Mouse (Mus musculus): ENCODE measurements around the gene Mlf2.

The Mlf2 gene

DNA sequence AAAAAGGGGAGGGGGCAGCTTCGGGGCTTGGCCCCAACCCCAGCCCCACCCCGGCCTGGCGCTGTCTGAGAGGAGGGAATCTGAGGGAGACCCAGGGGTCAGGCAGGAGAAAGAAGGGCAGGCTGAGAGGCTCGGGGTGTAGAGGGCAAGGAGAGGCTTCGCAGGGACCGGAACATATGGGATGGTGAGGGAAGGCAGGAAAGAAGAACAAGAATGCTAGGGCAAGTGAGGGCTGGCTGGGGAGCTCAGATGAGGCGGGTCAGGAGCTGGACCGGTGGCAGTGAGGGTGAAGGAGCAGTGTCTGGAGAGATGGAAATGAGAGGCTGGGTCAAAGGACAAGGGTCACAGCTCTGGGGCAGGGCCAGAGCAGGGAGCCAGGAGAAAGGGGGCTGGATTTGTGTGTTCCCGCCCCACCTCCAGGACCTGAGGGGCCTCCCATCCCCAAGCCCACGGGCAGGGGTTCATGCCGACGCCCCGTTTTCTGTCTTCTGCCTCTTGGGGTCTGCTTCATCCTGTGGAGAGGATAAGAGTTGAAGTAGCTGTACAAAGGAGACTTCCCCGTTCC is 17.4 kb upstream of the Mlf2 start:
- no peak for DNase-seq

DNA sequence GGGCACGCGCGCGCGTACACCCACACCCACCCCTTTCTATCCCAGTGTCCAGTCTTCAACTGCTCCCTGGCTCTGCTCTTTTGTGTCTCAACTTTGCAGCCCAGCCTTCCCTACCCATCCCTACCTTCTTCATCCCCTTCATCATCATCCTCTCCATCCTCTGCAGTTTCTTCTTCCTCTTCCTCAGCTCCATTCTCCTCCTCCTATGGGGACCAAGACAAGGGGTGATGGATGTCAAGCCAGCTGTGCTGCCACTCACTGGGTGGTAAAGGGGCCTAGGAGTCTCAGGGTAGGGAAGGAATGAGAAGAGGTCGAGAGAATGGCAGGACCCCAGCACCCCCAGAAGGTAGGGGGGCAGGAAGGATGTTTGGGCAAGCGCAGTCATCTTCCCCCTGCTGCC is 16.7 kb upstream of the Mlf2 start:
- DNase-seq, result no peak

DNA sequence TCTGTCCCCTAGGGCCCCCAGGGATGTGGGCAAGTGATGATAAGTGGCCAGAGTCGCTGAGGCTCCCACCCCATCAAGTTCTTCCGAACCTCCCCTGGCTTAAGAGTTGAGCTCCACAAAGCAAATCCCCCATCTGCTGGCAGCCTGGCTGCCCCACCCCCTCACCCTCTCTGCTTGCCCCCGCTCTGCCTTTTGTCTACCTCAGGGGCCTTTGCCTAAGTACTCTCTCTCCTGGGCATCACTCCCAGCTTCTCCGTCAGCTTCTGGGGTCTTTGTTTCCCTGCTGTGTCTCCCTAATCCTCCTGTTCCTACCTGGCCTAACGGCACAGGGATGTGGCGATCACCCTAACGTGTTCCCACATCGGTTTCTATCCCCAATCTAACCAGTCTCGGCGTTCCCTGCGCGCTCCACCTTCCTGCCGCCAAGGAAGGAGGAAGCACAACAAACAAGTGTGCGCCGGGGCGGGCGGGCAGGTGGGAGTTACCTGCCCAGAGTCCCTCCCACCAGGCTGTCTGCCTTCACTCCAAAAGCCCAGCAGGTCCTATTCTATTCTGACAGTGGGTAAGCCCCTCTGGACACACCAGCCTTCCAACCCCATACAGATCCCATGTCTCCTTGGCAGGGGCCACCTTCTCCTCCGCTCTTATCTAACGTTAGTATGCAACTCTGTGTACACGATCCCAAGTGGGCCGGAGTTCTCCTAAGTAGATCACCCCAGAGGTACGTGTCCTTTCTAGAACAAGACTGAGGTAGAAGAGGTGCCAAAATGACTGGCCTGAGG is 15.8 kb upstream of the Mlf2 start:
- DNase-seq, result no peak

DNA sequence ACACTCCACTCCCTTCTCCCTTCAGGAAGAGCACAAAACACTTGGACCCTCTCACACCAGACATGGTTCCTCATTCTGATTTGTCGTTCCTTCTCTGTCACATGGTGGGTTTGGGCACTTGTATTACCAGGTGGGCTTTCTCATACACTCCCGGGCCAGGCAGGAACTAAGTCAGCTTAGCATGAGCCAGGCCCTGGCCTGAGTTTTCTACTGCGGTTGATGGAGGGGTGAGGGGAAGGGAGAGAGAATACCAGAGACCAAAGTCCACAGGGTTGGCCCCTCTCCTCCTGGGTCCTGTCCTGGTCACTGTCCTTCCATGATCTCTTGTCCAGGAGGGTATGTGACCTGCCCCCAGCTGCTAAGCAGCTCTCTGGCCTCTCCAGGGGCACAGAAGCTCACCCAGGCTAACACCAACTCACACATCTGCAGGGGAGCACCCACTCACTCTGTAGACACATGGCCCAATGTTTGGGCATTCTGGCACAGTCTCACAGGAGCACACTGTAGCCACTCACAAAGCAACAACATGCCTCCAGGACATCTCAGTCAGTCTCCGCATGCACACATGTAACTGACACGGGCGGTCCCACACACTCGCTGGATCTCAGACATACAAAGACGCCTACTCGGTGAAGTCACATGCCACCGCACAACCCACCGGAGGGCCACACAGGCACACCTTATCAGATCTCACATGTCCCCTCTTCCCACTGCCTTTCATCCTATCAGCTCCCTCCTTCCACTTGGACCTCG is 15.1 kb upstream of the Mlf2 start:
- DNase-seq, result no peak

DNA sequence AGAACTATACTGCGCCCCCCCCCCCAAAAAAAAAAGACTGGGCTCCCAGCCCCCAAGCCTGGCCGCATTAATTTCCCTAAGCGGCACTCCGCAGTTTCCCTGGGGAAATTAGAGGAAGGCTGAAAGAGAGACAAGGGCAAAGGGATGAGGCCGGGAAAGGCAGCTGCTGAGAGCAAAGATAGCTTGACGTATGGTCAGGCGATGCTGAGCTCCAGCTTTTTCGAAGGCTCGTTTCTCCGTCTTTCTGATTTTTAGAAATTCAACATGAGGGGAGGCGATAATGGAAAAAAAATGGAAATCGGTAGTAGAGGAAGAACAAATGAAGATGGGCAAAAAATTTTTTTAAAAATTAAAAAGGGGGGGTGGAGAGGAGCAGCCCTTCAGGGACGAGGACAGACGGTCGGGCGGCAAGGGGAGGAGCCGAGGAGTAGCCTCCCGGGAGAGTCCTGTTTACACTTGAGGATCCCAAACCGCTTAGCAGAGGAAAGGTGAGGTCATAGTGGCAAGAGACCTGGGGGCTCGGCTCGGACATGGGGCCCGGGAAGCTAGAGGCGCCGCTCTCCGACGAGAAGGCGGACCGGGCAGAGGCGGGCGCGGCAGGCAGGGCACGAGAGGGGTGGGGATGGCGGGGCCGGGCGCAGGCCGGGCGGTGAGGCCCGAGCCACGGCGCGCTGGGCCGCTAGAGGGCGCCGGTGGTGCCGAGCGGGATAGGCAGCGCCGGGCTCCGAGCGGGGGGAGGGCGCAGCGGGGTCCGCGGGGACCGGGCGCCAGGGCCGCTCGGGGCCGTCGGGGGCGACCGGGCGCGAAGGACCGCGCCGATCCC is 14.3 kb upstream of the Mlf2 start:
- DNase-seq, result peak; percentile 96

DNA sequence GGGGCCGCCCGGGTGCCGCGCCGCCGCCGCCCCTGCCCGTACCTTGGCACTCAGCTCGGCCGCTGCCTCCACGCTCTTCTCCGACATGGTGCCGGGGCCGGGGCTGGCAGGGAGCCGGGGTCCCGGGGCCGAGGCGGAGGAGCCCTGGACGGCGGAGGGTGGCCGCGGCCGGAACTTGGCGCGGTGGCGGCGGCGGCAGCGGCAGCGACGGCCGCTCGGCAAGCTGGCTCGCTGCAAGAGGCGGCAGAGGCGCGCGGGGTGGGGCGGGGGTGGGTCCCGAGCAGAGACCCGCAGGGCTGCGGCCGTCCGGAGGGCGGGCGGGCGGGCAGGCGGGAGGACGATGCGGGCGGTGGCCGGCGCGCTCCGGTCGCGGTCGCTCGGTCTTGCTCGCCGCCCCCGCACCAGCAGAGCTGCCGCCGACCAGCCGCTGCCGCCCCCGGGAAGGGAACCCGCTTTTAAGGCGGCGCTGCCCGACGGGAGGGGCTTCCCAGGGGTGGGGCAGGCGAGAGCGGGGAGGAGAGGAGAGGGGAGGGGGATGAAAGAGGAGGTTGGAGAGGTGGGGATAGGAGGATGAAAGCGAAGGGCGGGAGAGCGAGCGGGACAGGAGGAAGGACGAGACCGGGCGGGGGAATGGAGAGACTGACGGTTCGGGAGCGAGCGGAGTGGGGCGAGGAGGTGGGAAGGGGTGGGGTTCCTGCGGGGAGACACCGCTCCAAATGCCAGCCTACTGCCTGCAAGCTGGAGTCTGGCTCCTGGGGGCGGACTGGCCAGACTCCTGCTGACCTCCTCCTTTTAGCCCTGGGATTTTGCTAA is 13.5 kb upstream of the Mlf2 start:
- DNase-seq, result peak; percentile 94

DNA sequence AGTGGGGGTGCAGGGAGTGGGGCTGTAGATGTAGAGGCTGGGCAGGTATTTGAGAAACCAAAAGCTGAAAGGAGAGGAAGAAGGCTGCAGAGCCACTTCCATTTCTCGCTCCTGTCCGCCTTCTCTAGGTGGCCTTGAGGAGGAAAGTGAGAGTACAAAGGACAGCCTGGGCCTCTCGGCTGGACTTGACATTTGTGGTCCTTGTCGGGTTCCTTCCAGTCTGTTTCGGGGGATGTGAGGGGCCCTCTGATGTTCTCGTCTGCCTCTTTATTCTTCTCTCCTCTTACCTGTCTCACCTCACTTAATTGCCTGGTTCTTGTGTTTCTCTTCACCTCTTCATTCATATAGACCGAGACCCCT is 12.9 kb upstream of the Mlf2 start:
- no peak for DNase-seq

DNA sequence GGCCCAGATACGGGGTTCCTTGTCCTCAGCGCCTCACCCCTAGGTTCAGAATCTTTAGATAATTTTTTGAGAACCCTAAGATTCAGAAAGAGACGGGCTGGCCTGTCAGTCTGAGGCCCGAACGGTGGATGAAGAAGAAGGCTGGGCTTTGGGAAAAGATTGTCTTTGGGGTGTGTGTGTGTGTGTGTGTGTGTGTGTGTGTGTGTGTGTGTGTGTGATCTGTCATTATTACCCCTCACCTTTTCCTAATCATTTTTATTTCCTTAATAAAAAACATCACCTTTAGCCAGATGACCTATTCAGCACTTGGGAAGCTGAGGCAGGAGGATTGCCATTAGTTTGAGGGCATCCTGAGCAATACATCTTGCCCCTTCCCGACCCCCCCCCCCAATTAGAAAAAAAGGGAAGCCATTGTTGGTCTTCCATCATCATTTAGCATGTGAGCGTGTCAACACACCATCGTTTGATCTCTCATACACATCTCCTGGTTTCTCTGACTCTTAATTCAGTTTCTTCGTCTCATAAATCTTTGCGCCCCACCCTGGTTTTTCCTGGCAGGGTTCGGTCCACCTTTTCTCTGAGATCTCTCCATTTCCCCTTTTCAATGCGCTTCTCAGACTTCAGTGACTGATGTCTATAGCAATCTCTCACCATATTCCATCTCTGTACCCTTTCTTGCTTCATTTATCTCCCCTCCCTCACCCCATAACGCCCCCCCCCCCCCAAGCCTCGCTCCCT is 12.1 kb upstream of the Mlf2 start:
- no peak for DNase-seq

DNA sequence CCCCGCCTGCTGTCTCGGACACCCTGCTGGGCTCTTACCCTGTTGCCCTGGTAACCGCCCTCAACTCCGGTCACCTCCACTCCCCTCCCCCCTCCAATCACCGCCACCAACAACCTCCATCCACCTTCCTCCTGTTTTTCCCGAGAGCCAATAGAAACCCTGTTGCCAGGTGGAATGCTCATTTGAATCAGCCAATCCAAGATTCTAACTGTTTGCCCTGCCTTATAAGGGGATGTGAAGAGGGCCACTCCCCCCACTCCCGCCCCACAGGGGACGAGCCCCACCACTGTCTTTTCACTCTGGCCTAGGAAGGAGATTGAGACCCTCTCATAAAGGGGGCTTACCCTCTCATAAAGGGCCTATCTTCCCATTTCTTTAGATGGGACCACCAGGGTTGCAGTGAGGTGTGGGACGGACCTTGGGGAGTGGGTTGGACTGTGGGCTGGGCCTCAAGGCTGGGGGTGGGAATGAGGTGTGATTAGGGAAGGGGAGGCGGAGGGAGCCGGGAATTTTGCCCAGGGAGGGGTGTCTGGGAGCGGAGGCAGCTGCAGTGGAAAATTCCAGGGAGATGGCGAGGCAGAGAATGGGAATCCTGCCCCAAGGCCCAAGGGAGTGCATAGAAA is 11.4 kb upstream of the Mlf2 start, which contains the start of gene Ptms:
TSS of gene Ptms (minus strand) at position 409 of the 623 bp plus-strand sequence.
- DNase-seq, result peak; percentile 95

DNA sequence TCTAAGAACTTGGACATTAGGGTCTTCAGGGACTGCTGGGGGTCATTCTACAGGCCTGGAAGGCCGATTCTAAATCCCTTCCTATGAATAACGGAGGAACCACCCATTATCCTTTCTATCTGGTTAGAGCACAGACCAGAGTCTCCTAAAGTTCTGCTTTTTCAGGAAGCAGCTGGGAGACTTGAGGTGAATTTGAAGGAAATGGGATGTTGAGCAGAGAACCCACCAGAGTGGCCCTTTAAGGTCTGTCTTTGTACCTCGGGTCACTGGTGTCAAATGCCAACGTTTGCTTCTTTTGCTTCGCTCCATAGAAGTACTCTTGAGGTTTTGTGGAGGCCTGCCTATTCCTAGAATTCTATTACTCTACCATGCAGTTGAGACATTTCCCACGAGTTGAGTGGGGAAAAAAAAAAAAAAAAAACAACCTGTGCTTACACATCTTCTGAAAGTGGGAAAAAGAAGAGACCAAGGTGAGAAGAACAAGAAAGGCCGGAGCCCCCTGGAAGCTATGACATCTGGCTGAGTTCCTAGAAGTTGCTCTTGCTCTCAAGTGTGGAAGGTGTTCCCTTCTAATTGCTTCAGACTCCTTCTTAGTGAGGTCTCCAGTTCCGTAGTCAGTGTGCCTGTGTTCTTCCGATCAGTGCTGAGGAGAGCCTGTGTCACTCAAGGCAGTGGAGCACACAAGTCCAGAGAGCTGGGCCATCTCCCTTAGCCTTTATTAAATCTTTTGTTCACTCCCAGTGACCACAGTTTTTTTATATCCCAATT is 10.7 kb upstream of the Mlf2 start:
- DNase-seq, result no peak

DNA sequence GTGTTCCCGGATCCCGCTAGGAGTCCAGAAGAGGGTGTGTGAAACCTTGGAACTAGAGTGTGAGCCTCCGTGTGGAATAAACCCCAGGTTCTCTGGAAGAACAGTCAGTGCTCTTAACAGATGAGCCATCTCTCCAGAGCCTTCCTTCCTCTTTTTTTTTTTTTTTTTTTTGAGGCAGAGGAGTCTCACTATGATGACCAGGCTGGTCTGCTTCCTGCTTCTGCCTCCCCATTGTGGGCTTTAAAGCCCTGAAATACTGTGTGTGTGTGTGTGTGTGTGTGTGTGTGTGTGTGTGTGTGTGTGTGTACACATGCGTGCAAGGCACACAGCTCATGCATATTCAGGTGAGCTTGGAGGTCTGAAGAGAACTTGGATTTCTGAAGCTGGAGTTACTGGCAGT is 9.6 kb upstream of the Mlf2 start:
- DNase-seq, result no peak

DNA sequence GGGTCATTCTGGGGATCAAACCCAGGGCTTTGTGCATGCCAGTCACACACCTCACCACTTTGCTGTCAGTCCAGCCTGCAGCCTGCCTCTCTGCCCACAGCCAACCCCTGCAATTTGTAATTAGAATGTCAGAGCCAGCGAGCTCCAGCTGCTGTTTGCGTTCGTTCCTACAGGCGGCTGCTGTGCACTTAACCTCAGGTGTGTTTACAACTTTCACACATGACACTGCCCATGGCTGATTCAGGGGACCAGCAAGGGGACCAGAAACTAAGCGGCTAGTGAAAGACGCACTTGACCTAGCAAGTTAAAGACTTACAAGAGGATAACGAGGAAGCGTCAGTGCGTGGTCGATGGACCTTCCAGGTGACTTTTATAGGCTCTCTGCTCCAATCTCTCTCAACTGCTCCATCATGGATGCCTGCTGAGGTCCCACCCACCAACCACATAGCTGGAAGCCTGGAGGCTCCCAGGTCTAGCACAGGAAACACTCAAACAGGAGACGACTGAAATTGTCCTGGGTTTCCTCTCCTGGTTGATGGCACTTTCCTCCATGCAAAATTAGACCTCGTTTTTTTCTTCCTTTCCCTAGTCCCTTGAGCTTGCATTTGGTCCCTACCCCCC is 5.9 kb upstream of the Mlf2 start:
- no peak for DNase-seq

DNA sequence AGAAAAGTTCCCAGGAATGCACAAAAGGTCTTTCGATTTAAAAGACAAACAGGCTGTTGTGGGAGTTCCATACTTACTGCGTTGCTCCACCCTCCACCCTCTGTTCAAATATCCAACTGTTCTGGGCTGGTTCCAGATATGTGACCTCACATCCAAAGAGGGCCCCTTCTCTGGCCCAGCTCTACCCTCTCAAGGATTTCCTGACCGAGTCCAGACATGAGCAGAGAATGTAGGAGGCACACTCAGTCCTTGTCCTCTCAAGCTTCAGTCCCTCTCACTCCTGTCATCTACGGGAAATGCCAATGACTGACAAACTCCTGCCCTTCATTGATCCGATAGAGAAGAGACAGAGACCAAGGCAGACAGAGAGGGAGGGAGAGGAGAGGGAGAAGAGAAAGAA is 5.2 kb upstream of the Mlf2 start:
- peak; percentile 82 for DNase-seq

DNA sequence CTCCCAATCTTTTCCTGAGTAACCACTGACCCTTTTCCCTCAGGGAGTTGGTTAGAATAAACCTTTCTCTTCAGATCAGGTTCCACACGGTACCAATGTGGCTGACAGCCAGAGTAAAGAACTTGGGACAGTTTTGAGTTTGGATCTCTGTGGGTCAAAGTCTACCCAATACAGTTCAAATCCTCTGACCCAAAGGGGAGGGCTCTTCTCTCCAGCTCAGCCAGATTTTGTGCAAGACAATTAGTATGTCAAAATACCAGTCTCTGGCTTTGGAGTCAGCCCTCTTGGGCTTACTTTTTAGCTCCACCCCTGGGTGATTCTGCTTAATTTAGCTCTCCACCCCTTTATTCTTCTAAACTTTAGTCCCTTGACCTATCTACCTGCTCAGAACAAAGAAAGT is 955 bp upstream of the Mlf2 start:
- DNase-seq, result no peak

DNA sequence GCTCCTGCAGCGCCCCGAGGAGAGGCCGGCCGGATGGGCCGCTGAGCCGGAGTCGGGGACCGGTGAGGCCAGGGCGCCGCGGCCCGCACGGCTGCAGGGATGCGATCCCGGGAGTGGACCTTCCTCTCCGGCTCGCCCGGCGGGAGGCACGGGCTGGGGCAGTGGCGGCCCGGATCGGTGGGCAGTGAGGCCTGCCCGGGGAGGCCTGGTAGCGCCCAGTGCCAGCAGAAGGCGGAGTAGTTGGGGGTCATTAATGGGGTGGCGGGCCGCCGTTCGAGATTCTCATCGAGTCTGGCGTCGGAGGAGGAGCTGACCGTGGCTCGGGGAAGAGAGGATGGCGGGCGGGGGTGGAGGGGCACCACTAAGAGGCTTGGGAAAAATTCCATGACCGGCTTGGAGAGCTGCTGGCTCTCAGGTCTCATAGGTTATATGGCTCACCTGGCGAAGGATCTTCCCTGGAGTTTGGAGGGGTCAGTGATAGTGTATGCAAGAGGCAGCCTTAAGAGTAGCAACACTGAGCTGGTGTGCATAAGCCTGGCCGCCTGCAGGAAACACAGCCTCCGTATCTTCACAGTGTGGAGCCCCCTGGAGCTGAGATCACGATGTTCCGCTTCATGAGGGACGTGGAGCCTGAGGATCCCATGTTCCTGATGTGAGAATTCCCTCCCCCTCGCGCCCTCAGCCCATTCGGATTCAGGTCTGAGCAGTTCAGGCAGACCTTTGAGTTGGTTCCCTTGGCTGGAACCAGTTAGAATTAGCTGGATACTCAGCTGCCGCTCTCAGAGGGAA is 533 bp downstream of the Mlf2 start:
- DNase-seq, result no peak

DNA sequence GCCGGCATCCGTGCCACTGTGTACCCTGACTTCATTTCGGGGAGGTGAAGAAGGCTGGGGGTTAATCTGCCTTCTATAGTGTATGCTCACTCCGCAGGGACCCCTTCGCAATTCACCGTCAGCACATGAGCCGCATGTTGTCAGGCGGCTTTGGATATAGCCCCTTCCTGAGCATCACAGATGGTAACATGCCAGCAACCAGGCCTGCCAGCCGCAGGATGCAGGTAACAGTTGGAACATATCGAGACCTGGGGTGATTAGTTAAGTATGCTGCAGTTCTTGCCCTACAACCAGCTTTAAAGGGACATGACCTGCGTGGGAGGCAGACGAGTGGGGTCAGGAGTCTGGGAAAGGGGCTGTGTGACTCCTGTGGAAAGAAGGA is 1.1 kb downstream of the Mlf2 start:
- DNase-seq, result no peak

DNA sequence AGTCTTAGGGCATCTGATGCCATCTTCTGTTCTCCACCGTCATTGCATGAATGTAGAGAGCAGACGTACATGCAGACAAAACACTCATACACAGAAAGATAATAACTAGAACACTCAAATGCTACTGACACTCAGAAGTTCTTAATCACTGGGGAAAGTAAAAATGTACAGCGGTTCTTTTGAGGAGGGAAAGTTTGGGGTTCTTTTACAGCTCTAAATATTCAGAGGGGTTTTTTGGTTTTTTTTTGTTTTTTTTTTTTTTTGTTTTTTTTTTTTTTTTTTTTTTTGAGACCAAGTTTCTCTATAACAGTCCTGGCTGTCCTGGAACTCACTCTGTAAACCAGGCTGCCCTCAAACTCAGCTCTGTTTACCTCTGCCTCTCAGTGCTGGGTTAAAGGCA is 1.9 kb downstream of the Mlf2 start:
- DNase-seq, result no peak

DNA sequence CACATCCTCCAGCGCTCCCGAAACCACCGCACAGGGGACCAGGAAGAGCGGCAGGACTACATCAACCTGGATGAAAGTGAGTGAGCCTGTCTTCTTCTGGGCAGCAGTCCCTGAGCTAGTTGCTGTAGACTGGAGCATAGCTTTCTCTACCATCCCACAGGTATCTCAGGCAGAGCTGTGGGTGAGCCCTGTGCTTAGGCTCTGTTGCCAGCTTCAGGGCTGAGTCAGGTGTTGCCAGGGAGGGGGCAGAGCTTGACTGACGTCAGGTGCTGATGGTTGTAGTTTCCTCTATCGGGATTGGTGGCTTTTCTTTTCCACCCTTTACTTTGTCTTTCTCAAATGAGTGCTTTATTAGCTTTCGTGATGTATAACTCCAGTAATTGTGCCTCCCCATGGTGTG is 3.5 kb downstream of the Mlf2 start:
- no peak for DNase-seq

DNA sequence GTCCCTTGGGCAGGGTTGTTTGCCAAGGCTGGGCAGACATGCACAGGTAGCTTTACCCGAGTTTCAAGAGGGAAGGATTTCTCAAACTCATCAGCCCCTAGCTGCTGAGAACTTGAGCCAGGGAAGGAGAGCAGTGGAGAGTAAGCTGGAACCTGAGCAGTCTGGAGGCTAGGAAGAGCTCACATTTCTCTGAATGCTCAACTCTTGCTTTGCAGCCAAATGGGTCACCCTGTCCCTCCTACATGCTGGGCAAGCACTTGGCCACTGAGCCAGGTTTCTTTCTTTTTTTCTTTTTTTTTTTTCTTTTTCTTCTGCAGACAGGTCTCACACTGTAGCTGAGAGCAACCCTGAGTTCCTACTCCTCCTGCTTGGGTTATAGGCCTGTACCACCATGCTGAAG is 5.5 kb downstream of the Mlf2 start:
- DNase-seq, result no peak

Data from lung, postnatal 14 days (tissue).